Mouse (Mus musculus): Measurements from ENCODE around the gene Hcls1. TPM values are rescaled to one million over a fixed set of nuclear protein-coding genes. Genes with fewer than 3 reads are reported as not detected.

The Hcls1 gene
- total RNA-seq, 2 experiments from 2014 or later = 3.6 to 3.7 TPM

GRCm38 (mm10) chr16:36931976-36932375, 2.8 kb upstream of the Hcls1 start:
- no peak for TF ChIP-seq CTCF (IDR thresholded peaks at IDR 0.05)
- Histone ChIP-seq H3K4me3 (no peak overlapping the region), H3K27ac (no peak overlapping the region)
- intact Hi-C loops (cut with DNase I) = no loop called here
- DNase-seq (ENCODE audit: extremely low spot score in 1 of 2, low spot score in 2 of 2) = no peak

DNA sequence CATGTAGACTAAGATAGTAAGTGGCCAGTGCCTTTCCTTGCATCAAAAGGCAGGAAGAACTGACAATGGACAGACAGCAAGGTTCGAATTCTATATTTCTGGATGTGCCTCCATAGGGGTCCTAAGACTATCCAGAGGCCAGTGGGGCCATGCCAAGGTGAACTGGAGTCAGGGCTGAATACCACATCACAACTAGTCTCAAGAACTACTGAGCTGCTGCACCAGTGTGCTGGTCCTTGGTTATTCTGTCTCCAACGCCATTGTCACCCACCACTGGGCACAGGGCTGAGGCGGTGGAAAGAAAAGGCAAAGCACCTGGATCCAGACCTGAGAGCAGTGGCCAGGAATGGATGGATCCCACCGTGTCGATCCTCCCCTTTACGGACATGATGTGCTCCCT, 2.2 kb upstream of the Hcls1 start:
- no peak overlapping the region for H3K27ac ChIP-seq
- intact Hi-C loops (cut with DNase I) = no loop called here
- no peak for DNase-seq (ENCODE audit: extremely low spot score in 1 of 2, low spot score in 2 of 2)
- TF ChIP-seq CTCF (IDR thresholded peaks at IDR 0.05) = no peak
- no peak overlapping the region for H3K4me3 ChIP-seq

GRCm38 (mm10) chr16:36934131-36934840, 497 bp upstream of the Hcls1 start:
- Histone ChIP-seq H3K4me3 (no peak overlapping the region), H3K27ac (peak overlapping the region; percentile 24; the same call in 1 of the 2 replicates)
- DNase-seq (ENCODE audit: extremely low spot score in 1 of 2, low spot score in 2 of 2) = no peak
- no peak for TF ChIP-seq CTCF (IDR thresholded peaks at IDR 0.05)
- intact Hi-C loops (cut with DNase I) = no loop called here

- DNase-seq (ENCODE audit: extremely low spot score in 1 of 2, low spot score in 2 of 2) = no peak
- H3K27ac ChIP-seq = no peak overlapping the region
- no peak for TF ChIP-seq CTCF (IDR thresholded peaks at IDR 0.05)
- H3K4me3 ChIP-seq = no peak overlapping the region
- intact Hi-C loops (cut with DNase I) = no loop called here
Measured at GRCm38 (mm10) chr16:36935814-36936213, 1.0 kb downstream of the Hcls1 start.

GRCm38 (mm10) chr16:36941137-36941727, 6.4 kb downstream of the Hcls1 start:
- Histone ChIP-seq H3K4me3 (no peak overlapping the region), H3K27ac (no peak overlapping the region)
- no peak for DNase-seq (ENCODE audit: extremely low spot score in 1 of 2, low spot score in 2 of 2)
- intact Hi-C loops (cut with DNase I) = no loop called here
- TF ChIP-seq CTCF (IDR thresholded peaks at IDR 0.05) = no peak

DNA sequence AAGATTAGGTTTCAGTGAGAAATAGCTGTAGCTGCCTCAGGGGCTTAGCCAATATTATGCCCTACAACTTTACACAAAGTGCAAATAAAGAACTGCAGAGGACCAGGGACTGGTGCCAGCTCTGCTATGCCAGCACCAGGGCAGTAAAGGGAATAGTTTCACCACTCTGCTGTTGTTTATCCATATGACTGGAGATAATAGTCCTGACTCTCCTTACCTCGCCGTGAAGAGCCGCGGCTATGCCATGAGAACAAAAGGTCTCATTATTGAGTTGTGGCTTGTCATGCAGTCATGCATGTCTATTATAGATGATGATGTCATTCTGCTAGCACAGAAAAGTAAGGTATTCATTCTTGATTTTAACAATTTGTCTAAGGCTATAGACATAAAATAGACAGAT, 7.1 kb downstream of the Hcls1 start:
- H3K27ac ChIP-seq = no peak overlapping the region
- no peak for DNase-seq (ENCODE audit: extremely low spot score in 1 of 2, low spot score in 2 of 2)
- intact Hi-C loops (cut with DNase I) = no loop called here
- H3K4me3 ChIP-seq = no peak overlapping the region
- no peak for TF ChIP-seq CTCF (IDR thresholded peaks at IDR 0.05)

DNA sequence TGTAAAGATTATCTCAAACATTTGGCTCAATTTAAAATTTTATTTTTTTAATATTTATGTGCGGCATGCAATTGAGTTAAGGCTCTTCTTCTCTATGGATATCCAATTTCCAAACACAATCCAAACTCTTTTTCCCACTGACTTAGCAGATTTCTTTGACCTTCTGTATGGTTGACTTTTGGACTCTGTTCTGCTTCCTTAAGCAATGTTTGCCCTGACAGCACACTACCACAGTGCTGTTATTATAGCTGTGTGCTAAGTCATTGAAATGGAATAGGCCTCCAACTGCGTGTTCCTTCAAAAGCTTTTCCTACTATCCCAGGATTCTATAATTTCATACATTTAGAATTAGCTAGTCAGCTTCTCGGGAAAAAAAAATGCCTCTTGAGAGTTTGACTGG, 8.8 kb downstream of the Hcls1 start:
- no peak for DNase-seq (ENCODE audit: extremely low spot score in 1 of 2, low spot score in 2 of 2)
- Histone ChIP-seq H3K27ac (no peak overlapping the region), H3K4me3 (no peak overlapping the region)
- intact Hi-C loops (cut with DNase I) = no loop called here
- TF ChIP-seq CTCF (IDR thresholded peaks at IDR 0.05) = no peak

DNA sequence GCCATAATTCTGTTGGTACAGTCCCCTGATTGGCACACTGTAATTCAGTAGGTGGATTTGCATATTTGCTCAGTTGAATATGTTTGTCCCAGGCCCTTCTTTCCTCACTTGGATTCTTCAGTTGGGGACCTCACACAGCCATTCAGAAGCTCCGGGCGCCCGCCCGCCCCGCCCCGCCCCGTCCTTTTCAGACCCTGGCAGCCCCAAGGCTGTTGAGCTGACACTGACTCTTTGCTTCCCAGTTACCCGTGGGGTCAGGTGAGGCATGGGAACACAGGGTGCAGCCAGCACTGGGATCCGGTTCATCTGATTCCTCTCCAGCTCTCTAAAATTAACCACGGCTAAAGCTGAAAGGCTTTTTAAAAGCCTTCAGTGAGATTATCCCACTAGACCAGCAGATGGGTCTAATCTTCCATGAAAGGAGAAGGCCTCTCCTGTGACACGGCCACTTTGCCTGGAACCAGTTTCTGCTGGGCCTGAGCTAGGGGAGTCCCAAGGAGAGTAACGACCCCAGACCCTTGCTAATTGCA, 10.2 kb downstream of the Hcls1 start:
- intact Hi-C loops (cut with DNase I) = loop anchor here (2.0 kb wide), 1 partner anchor 66 kb away; the partner anchor contains the start of gene Polq
- Histone ChIP-seq H3K27ac (no peak overlapping the region), H3K4me3 (no peak overlapping the region)
- TF ChIP-seq CTCF (IDR thresholded peaks at IDR 0.05) = no peak; the same call in 1 of the 2 replicates
- DNase-seq (ENCODE audit: extremely low spot score in 1 of 2, low spot score in 2 of 2) = no peak

DNA sequence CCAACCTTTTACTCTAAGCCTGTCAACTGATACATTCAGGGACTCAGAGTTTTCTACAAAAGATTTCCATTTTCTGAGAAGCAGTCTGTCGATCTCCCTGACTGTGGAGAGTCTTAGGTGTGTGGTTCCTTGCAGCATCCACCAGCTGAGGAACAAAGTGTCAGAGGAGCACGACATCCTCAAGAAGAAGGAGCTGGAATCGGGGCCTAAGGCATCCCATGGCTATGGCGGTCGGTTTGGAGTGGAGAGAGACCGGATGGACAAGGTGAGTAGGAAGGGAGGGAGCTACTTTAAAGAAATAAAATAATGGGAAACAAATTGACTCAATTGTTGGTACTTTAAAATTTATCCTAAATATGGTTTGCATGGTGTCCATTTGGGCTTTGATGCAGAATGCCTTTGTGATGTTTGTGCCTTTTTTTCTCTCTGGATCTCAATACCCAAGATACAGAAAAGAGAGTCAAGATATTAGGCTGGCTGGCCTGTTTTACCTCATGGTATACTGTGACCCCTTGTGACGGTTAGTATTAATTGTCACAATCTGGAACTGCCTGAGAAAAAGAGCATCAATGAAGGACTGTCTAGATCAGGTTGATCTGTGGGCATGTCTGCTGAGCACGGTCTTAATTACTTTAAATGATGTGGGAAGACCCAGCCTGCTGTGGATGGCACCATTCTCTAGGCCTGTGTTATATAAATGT, 11.8 kb downstream of the Hcls1 start:
- intact Hi-C loops (cut with DNase I) = no loop called here
- no peak for DNase-seq (ENCODE audit: extremely low spot score in 1 of 2, low spot score in 2 of 2)
- Histone ChIP-seq H3K4me3 (no peak overlapping the region), H3K27ac (no peak overlapping the region)
- no peak for TF ChIP-seq CTCF (IDR thresholded peaks at IDR 0.05)

DNA sequence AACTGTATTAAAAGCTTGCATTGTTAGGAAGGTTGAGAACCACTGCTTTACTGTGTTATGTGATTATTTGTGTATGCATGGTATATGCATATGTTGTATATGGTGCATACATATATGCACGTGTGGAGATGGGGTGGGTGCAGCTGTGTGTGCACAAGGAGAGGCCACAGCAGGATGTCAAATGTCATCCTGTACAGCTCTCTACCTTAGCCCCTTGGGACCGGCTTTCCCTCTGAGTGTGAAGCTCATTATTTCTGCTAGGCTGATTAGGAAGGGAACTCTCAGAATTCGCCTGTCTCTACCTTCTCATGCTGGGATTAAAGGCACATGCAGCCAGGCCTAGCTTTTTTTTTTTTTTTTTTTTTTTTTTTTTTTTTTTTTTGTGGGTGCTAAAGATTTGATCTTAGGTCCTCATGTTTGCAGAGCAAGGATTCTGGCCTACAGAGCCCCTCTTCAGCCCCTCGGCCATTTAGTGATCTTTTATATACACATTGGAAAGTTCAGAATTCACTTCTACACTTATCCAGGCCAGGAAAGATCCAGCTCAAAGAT, 12.9 kb downstream of the Hcls1 start:
- Histone ChIP-seq H3K4me3 (no peak overlapping the region), H3K27ac (no peak overlapping the region)
- no peak for DNase-seq (ENCODE audit: extremely low spot score in 1 of 2, low spot score in 2 of 2)
- no peak for TF ChIP-seq CTCF (IDR thresholded peaks at IDR 0.05)
- intact Hi-C loops (cut with DNase I) = no loop called here

DNA sequence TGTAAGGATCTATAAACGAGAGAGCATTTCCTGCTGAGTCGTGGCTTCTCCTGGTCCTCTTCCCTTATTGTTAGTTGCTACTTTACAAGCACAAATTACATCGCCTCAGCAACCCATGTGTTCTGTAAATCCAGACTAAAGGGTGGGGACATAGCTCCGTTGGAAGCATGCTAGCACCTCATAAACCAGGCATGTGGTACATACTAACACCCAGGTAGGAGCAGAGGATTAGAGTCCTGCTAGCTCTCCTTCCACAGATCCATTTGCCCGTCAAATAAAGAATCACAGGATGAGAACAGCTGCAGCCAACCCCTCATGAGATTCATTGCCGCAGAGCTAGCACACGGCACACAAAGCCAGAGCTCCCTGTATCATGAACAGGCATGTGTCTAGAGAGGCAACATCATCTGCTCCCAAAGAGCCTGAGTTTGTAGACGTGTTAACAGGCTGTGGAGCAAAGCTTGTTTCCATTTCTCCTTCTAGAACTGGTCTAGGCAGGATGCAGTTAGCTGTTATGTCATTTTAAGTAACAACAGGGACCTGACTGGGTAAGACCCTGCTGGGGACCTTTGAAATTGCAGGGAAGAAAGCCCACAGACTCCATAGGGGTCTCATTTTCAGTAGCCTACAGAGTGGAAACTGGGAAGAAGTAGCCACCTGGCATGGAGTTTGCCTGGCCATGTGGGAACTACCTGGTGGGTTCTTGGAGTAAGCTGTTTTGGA, 15.0 kb downstream of the Hcls1 start:
- intact Hi-C loops (cut with DNase I) = no loop called here
- no peak for DNase-seq (ENCODE audit: extremely low spot score in 1 of 2, low spot score in 2 of 2)
- H3K27ac ChIP-seq = no peak overlapping the region
- TF ChIP-seq CTCF (IDR thresholded peaks at IDR 0.05) = no peak
- no peak overlapping the region for H3K4me3 ChIP-seq

Measured in left cerebral cortex, adult 2 months (tissue).